Mouse (Mus musculus): Measurements from ENCODE around the gene Syngr2.

GRCm38 (mm10) chr11:117823411-117823810 lies 13.9 kb downstream of the Syngr2 start:
- TF ChIP-seq POLR2A (IDR thresholded peaks at IDR 0.05; ENCODE audit: borderline replicate concordance, extremely low read depth, insufficient read depth, insufficient read length, poor library complexity, severe bottlenecking) (no peak), CTCF (IDR thresholded peaks at IDR 0.05; ENCODE audit: borderline replicate concordance, extremely low read depth, insufficient read depth, insufficient read length) (no peak)

All from brain, embryonic 14.5 days (tissue).